Mouse (Mus musculus): ENCODE measurements at regions not wholly inside any gene's neighbourhood (a gene's known extent, or its start where the extent isn't known, plus 50 kb on each side); places are given as distances from the start of the nearest gene placed in this dataset.

GRCm38 (mm10) chr14:24068693-24069092 is 54.4 kb upstream of the Kcnma1 start:
- TF ChIP-seq POLR2A (IDR thresholded peaks at IDR 0.05; ENCODE audit: borderline replicate concordance, insufficient read depth, low read length) (no peak), CTCF (IDR thresholded peaks at IDR 0.05; ENCODE audit: borderline replicate concordance, insufficient read depth, low read depth, low read length) (peak; percentile 21; the same call in 1 of the 2 replicates)

Data from cerebellum, adult 2 months (tissue).